Mouse (Mus musculus) hindbrain, embryonic 11.5 days (tissue): ENCODE measurements around the gene Dyrk4. TPM values are rescaled to one million over a fixed set of nuclear protein-coding genes. Genes with fewer than 3 reads are reported as not detected.

Experiments
- ATAC-seq: fragments of 200-750 bp; cut with Nextera tagmentation; 2 replicates; pipeline ENCODE4 v1.8.0; 2017; ENCODE audit warnings: mild to moderate bottlenecking, moderate TSS enrichment, moderate library complexity; ENCODE audit not compliant: low FRiP score
- DNase-seq: peaks from one replicate; pipeline ENCODE4 v3.0.0-alpha.2; 2015; ENCODE audit warnings: low spot score
- H3K27ac ChIP-seq: fragments of 300-500 bp; sonication (generic); 2 replicates; pipeline ENCODE4 v1.5.1; 2014; ENCODE audit warnings: mild to moderate bottlenecking, low read depth, low read length
- H3K27me3 ChIP-seq: fragments of 300-500 bp; sonication (generic); 2 replicates; pipeline ENCODE4 v1.6.1; 2014; ENCODE audit warnings: mild to moderate bottlenecking, low read length, moderate library complexity, mixed read lengths; ENCODE audit not compliant: control insufficient read depth, insufficient read depth
- H3K36me3 ChIP-seq: fragments of 300-500 bp; sonication (generic); 2 replicates; pipeline ENCODE4 v1.6.1; 2014; ENCODE audit warnings: mild to moderate bottlenecking, low read length, moderate library complexity, mixed read lengths; ENCODE audit not compliant: control insufficient read depth, insufficient read depth
- H3K4me1 ChIP-seq: fragments of 300-500 bp; sonication (generic); replicated peaks from 2 replicates; pipeline ENCODE4 v1.6.1; 2014; ENCODE audit warnings: low read length, mixed read lengths; ENCODE audit not compliant: control insufficient read depth, insufficient read depth
- H3K4me2 ChIP-seq: fragments of 300-500 bp; sonication (generic); replicated peaks from 2 replicates; pipeline ENCODE4 v1.6.1; 2014; ENCODE audit warnings: mild to moderate bottlenecking, low read depth, low read length
- H3K4me3 ChIP-seq: fragments of 300-500 bp; sonication (generic); 2 replicates; pipeline ENCODE4 v1.5.1; 2014; ENCODE audit warnings: low read depth, low read length
- H3K9ac ChIP-seq: fragments of 300-500 bp; sonication (generic); 2 replicates; pipeline ENCODE4 v1.6.1; 2014; ENCODE audit warnings: low read depth, low read length
- H3K9me3 ChIP-seq: fragments of 300-500 bp; sonication (generic); 2 replicates; pipeline ENCODE4 v1.6.1; 2016; ENCODE audit warnings: low read length; ENCODE audit not compliant: control insufficient read depth
- WGBS: fragments of 180-500 bp; shearing (Covaris S2); extraction: QIAGEN DNeasy Blood & Tissue Kit; methylation state at CpG from one replicate; pipeline ENCODE4 v1.1.7; 2014; 5-methylcytosine and 5-hydroxymethylcytosine counted together
- polyA plus RNA-seq: library from polyadenylated mRNA; unstranded; fragments of >200 nt; fragmentation: Nextera tagmentation; extraction: Ambion mirVana; gene quantifications from 2 replicates; pipeline ENCODE4 v1.2.1, GENCODE M21; 2014

Dyrk4 gene
- not detected in 2 replicates for polyA plus RNA-seq

DNA sequence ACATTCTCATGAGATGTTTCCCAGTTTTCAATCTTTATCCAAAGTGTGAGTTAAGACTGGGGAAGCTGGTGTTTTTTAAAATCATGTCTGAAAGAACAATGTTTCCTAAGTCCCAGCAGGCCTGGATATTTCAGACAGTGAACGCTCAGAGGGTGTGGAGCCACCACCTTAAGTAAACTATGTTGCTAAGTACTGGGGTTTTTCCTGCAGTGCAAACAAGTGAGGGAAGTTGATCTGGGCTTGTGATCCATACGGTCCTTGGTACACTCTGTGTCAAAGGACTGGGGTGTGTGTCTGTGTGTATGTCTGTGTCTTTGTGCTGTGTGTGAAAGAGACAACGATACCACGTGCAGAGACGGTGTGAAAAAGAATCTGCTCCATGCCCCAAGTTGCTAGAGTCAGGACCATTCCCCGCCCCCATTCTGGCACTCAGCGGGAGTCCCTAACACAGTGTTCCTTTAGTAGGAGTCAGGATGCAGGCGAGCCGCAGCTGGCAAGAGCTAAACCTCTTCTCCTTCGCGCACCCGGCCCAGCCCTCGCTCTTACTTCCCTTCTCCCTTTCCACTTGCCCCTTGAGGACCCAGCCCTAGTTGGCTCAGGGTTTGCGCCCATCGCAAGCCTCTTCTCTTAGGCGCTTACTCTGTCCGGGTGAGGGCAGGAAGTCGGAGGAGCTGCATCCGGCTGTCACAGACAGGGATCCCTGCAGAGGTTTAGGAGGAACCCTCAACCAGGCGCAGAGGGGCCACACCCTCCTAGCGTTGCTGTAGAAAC is at the start of gene Dyrk4:
TSS of gene Dyrk4 (minus strand) at position 729 of the 771 bp plus-strand sequence.
- peak within 1 kb of the TSS; percentile 46 for H3K9ac ChIP-seq
- 8% methylated on average over 21 of the region's 21 CpGs for WGBS
- no peaks in the 10 kb centered on the region for H3K4me1 ChIP-seq
- peak within 1 kb of the TSS; percentile 32 for H3K4me2 ChIP-seq
- 0 out of 2 replicates have a peak within 1 kb of the TSS, but pooled peaks have one; percentile 16 for H3K4me3 ChIP-seq
- no peaks in the 10 kb centered on the region for H3K36me3 ChIP-seq
- DNase-seq (peak; percentile 30), ATAC-seq (no peak; the same call in 1 of the 2 replicates)
- H3K27me3 ChIP-seq: no peaks in the 10 kb centered on the region
- H3K27ac ChIP-seq: no peak within 1 kb of the TSS
- no peaks in the 10 kb centered on the region for H3K9me3 ChIP-seq

DNA sequence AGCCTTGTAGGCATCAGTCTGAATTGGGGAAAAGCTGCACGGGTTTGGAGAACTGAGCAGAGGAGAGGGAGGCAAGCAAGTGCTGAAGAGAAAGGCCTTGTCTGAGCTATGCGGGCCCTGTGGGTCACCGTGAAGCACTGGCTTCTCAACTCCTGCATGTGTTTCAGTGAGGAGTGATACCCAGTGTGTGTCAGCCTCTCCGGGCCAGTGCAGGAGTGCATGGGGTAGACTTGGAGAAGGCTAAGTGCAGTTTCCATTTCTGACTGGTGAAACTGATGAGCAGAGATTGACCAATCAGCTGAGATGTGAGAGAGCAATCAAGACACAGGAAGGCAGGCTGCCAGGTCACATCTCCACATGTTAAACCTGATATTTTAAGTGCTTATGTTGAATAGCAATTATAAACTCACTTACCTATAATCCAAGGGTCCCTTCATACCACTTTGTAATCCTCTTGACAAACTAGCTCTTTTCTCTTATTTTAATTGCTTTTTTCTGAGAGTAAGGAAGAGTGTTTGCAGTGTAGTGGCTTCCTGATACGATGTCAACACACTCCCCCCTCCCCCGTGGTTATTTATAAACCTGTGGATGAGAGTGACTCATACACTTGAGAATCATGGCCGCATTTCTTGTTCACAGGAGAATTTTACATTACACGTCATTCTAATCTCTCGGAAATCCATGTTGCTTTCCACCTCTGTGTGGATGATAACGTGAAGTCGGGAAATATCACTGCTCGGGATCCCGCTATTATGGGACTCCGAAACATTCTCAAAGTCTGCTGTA is 44.8 kb upstream of the Dyrk4 start:
- DNase-seq (no peak), ATAC-seq (no peak)
- H3K9ac ChIP-seq: no peak overlapping the region
- WGBS: 93% methylated on average over 14 of the region's 14 CpGs
- no peak overlapping the region for H3K27ac ChIP-seq
- H3K4me3 ChIP-seq: no peak overlapping the region
- no peaks in the 10 kb centered on the region for H3K27me3 ChIP-seq
- no peaks in the 10 kb centered on the region for H3K9me3 ChIP-seq
- no peaks in the 10 kb centered on the region for H3K36me3 ChIP-seq
- no peak overlapping the region for H3K4me2 ChIP-seq
- no peaks in the 10 kb centered on the region for H3K4me1 ChIP-seq

GRCm38 (mm10) chr6:126963426-126963825 is 41.8 kb upstream of the Dyrk4 start:
- DNase-seq (no peak), ATAC-seq (no peak)
- no peaks in the 10 kb centered on the region for H3K27me3 ChIP-seq
- H3K9me3 ChIP-seq: no peaks in the 10 kb centered on the region
- no peaks in the 10 kb centered on the region for H3K36me3 ChIP-seq
- no peak overlapping the region for H3K27ac ChIP-seq
- H3K4me3 ChIP-seq: no peak overlapping the region
- WGBS: 87% methylated on average over 9 of the region's 9 CpGs
- H3K4me1 ChIP-seq: no peaks in the 10 kb centered on the region
- H3K9ac ChIP-seq: no peak overlapping the region
- H3K4me2 ChIP-seq: no peak overlapping the region

DNA sequence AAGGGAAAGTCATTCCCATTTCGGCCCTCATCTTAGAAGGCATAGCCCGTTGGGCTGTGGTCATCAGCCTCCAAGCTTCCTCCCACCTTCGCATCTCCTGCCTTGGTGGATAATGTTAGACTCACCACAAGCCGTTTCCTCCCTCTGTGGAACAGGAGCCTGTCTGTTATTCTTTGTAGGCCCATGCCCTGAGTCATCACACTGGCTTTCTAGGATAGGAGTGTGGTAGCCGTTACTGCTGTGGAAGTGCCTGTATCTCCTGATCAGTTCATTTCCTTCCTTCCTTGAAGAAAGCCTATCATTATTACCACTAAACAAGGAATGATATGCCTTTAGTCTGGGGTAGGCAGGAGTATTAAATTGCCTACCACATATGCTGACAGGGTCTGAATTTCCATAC is 41.1 kb upstream of the Dyrk4 start:
- Histone ChIP-seq H3K27ac (no peak overlapping the region), H3K4me2 (no peak overlapping the region), H3K27me3 (no peaks in the 10 kb centered on the region), H3K9ac (no peak overlapping the region), H3K4me3 (no peak overlapping the region), H3K9me3 (no peaks in the 10 kb centered on the region), H3K36me3 (no peaks in the 10 kb centered on the region), H3K4me1 (no peaks in the 10 kb centered on the region)
- no peak for DNase-seq
- WGBS: 87% methylated on average over 5 of the region's 5 CpGs
- no peak for ATAC-seq

- WGBS: 92% methylated on average over 8 of the region's 8 CpGs
- no peak overlapping the region for H3K27ac ChIP-seq
- DNase-seq (no peak), ATAC-seq (no peak)
- no peaks in the 10 kb centered on the region for H3K36me3 ChIP-seq
- no peaks in the 10 kb centered on the region for H3K4me1 ChIP-seq
- H3K9ac ChIP-seq: no peak overlapping the region
- H3K4me2 ChIP-seq: no peak overlapping the region
- no peak overlapping the region for H3K4me3 ChIP-seq
- no peaks in the 10 kb centered on the region for H3K9me3 ChIP-seq
- H3K27me3 ChIP-seq: no peaks in the 10 kb centered on the region
These were observed 39.9 kb upstream of the Dyrk4 start for GRCm38 (mm10) chr6:126961371-126962018.

- Histone ChIP-seq H3K9ac (no peak overlapping the region), H3K4me1 (no peaks in the 10 kb centered on the region), H3K4me3 (no peak overlapping the region), H3K36me3 (no peaks in the 10 kb centered on the region), H3K27ac (no peak overlapping the region), H3K9me3 (no peaks in the 10 kb centered on the region), H3K27me3 (no peaks in the 10 kb centered on the region), H3K4me2 (no peak overlapping the region)
- ATAC-seq: no peak
- 13% methylated on average over 10 of the region's 10 CpGs for WGBS
- peak; percentile 88 for DNase-seq
These were observed 34.1 kb upstream of the Dyrk4 start for GRCm38 (mm10) chr6:126955734-126956133.

GRCm38 (mm10) chr6:126948336-126948735 is 26.7 kb upstream of the Dyrk4 start:
- peak; percentile 10 for DNase-seq
- 93% methylated on average over 4 of the region's 4 CpGs for WGBS

DNA sequence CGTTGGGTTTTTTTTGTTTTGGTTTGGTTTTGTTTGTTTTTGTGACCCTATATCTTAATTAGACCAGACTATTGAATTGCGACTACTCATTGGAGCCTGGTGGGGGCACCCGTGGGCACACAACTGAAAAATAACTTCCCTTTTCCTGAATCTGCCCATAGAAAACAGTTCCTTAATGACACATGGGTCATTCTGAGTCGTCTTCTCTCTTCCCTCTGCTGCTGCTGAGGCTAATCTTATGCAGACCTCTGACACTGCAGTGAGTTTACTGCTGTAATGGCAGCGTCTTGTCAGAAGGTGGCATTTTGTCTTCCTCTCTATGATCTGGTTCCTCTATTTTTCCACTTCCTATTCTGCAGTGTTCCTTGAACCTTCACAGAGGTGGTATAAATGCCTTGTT is 18.8 kb upstream of the Dyrk4 start:
- Histone ChIP-seq H3K4me3 (peak overlapping the region; percentile 64), H3K36me3 (0 out of 2 replicates have a peak, but pooled peaks cover 1% of the 10 kb centered on the region), H3K9me3 (no peaks in the 10 kb centered on the region), H3K9ac (peak overlapping the region; percentile 71; the same call in 1 of the 2 replicates), H3K27me3 (no peaks in the 10 kb centered on the region), H3K4me2 (peak overlapping the region; percentile 58), H3K27ac (no peak overlapping the region), H3K4me1 (no peaks in the 10 kb centered on the region)
- 0 out of 2 replicates have a peak, but pooled peaks have one; percentile 1 for ATAC-seq
- 4% methylated on average over 5 of the region's 5 CpGs for WGBS
- peak; percentile 35 for DNase-seq

More at GRCm38 (mm10) chr6:126948336-126948735, 26.7 kb upstream of the Dyrk4 start:
- no peak for ATAC-seq
- no peaks in the 10 kb centered on the region for H3K4me1 ChIP-seq
- H3K27me3 ChIP-seq: no peaks in the 10 kb centered on the region
- no peak overlapping the region for H3K4me2 ChIP-seq
- H3K36me3 ChIP-seq: 0 out of 2 replicates have a peak, but pooled peaks cover 2% of the 10 kb centered on the region
- H3K4me3 ChIP-seq: no peak overlapping the region
- H3K27ac ChIP-seq: no peak overlapping the region
- no peak overlapping the region for H3K9ac ChIP-seq
- no peaks in the 10 kb centered on the region for H3K9me3 ChIP-seq
